Mouse (Mus musculus) left cerebral cortex, adult 8-10 months (tissue): Measurements from ENCODE around the gene Tomm34. TPM values are rescaled to one million over a fixed set of nuclear protein-coding genes. Genes with fewer than 3 reads are reported as not detected.

Experiments used
- DNase-seq, 2 experiments: peaks; one replicate each; pipeline ENCODE4 v3.0.0; 2022; ENCODE audit warnings: low spot score in 2 of 2
- total RNA-seq, 4 experiments: library from RNA; stranded (reverse); gene quantifications; 2 replicates each; pipeline ENCODE4 v1.2.4; 2022

Tomm34 gene
- total RNA-seq: 10 to 100 TPM; 76.6 to 84.5 (median 81.5) TPM

DNA sequence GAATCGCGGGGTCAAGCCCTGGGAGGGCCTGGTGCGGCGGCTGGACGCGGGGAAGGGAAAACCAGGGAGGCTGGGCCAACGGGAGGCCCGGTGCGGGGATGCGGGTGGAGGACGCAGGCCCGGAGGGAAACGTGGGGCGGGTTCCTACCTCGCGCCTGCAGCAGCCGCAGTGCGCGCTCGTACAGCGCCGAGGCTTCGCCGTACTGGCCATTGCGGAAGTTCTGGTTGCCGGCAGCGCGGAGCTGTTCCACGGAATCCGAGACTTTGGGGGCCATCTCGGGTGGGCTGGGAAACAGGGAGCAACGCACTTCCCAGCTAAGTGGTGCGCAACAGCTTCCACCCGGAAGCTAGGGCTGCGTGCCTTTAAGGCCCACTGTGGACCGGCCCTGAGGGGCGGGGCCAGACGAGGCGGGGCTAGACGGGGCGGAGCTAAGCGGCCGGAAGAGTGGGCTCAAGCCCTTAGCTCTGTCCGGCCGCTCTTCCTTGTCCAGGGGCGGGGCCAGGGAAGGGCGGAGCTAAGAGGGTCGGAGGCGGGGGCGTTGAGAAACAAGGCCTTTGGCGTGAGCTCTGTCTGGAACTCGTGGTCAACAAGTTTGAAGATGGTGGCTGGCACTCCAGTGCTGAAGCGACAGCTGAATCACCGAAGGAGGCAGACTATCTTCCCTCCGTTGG lies at the start of gene Tomm34:
TSS of gene Tomm34 (minus strand) at position 405 of the 672 bp plus-strand sequence.
- DNase-seq: peak; percentile 75 to 89

DNA sequence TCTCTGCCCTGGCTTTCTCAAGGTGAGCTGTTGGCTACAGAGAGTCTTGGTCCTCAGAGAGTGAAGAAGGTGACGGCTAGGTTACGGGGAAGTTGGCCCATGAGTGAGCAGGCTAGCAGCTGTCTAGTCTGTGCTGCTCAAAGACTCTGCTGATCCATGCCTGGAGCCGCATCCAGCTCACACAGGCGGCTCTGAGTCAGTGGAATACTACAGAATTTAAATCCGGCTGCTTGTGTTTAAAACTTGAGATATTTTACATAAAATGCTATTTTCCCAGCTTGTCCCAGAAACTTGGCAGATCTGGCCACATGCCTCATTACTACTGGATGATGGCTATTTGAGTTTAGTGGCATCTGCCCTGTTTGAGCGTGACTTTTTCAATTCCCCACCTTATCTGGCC lies 48.5 kb upstream of the Tomm34 start:
- DNase-seq: no peak

DNA sequence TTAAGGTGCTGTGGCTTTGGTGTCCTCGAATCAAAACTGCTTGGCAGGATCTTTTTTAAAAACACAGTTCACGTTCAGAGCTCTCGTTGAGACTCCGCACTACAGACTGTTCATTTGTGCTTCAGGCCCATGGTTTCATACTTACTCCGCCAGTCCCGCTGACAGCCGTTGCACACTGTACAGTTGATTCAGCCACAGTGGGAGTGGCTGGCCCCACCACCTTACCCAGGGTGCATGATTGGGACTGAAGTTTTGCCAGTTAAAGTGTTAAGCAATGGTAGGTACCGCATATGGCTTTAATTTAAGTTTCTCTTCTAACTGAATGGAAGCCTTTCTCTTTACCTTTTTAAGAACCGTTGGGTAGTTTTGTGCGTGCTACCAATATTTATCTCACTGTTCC lies 44.6 kb upstream of the Tomm34 start:
- no peak for DNase-seq

DNA sequence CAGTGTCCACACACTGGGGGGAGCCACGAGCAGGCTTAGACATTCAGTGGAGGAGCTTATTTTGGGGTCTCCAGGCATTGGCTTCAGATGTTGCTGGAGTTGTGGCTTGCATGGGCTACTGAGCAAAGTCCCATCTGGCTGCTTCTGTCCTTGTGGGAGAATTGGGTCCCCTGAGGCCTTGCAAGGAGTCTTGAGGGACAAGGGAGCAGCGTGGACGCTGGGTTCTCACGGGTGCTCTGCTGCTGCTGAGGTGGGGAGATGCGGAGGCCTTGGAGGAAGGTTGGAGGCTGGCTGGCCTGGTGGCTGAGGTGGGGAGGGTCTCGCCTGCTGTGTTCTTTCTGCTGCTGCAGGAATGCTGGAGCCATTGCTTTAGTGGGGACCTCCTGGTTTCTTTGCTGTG lies 43.1 kb upstream of the Tomm34 start:
- no peak for DNase-seq

DNA sequence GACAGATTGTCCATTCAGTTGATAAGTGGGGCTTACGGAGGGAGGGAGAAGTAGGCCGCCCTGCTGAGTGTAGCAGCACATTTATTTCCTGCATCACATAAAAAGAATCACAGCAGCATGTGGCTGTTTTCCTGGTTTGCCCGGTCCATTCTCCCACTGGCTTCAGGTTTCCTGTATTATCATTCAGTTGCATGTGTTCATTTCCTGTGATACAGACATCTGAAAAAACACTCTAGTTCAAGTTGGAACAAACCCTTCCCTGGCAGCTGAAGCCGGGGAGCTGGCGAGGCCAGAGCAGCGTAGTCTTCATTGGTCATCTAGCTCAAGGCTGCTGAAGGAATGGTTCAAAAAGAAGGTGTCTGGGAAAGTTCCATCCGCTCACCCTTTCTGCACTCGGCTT lies 40.6 kb upstream of the Tomm34 start:
- no peak for DNase-seq

DNA sequence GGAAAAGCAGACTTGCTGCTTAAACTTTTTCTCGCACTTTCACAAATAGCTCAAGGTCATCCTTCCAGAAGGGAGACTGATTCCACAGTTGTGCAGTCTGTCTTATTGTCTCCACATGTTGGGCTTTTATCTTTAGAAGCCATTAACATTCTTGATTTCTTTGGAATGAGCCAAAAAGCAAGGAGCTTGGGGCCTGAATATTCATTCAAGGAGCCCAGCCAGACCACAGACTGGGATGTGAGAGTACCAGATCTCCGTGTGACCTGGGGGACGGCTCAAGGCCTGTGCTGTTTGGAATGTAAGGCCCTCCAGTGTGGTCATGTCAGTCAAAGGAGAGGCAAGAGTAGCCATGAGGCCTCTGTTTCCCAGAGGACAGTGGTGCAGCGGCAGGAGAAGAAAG lies 37.5 kb upstream of the Tomm34 start:
- no peak for DNase-seq

DNA sequence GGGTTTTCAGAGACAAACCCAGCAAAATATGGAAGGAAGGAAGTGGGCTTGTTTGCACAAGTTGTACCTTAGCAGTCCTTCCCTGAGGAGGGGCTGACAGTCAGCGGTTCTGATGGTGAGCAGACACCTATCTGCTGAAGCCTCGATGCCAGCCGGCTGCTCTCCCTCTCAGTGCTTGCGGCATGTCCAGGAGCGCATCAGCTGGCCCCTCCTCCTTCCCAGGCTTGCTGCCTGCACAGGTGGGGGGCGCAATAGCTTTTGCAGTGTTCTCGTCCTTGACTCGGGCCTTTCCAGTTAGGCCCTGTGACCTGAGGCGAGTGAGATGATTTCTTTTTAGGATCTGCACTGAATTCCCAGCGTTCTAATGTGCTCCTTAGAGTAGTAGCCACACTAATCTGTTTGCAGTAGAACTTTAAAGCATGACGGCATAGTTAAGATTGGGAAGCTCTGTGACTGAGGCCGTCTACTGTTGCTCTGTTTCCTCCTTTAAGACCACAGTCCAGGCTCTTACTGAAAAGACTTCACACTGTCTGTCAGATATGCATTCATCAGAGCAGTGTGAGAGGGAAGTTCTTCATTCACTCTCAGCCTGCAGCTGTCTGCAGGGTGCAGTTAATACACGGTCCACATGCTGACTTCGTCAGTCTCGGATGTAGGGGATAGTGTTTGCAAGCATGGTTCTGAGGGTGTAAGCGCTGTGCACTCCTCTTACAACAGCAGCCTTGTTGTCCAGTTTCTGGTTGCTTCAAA lies 36.3 kb upstream of the Tomm34 start:
- no peak for DNase-seq

DNA sequence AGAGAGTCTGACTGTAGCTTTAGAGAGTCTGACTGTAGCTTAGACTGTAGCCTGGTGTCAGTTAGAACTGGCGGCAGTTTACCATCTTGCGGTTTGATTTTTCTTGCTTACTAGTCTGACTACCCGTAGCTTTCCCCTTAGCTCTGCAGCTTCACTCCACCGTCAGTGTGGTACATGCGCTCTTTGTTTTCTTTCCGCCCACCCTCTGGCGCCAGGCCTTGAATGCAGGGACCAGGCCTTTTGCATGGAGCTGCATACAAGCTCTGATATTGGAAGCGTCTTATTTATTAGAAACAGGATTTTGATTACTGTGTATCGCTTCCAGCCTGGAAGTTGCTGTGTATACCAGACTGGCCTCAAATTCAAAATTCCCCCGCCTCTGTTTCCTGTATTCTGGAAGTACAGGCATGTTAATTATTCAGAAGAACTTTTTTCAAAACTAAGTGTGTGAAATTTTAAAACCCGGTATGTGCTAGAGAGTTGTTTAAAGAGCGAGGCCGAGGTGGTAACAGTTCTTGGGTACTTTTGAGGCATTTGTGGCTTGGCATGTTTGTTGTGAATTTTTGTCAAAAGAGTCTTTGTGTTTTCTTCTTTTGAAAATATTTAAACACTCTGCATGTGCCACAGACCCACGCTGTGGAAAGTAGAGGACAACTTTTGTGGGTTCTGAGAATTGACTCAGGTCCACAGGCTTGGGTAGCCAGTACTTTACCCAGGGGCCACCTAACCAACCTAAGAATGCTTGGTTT lies 35.5 kb upstream of the Tomm34 start:
- DNase-seq: no peak

DNA sequence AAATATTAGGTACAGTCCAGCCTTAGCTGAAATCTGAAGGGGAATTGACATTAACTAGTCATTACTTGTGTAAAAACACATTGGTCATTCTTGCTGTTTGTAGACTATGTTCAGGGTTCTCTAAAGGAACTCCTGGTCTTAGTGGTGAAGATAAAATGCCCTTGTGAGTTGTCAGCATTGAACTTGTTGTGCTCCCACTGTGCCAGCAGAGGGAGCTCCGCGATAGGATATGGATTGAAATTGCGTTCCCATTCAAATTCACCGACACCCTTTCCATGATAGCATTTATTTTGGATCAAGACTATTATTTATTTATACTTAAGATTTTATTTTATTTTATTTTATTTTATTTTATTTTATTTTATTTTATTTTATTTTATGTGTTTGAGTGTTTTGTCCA lies 32.5 kb upstream of the Tomm34 start:
- DNase-seq: peak in 1 of 2 experiments; percentile 37

DNA sequence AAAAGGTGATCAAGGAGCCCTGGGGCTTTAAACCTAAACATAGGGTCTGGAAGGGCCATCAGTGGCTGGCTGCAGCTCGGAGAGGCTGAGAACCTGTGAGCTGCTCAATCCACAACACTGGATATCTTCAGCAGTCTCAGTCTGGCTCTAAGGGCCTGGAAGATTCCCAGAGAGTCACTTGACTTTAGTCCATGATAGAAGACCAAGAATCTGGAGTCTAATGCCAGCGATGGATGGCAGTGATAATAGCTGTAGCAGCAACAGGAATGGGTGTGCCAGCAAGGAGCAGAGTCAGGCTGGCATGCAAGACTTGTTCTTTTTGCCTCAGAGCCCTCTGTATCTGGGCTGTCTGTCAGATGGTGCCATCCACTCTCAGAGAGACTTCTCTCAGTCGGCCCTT lies 31.4 kb upstream of the Tomm34 start:
- no peak for DNase-seq

DNA sequence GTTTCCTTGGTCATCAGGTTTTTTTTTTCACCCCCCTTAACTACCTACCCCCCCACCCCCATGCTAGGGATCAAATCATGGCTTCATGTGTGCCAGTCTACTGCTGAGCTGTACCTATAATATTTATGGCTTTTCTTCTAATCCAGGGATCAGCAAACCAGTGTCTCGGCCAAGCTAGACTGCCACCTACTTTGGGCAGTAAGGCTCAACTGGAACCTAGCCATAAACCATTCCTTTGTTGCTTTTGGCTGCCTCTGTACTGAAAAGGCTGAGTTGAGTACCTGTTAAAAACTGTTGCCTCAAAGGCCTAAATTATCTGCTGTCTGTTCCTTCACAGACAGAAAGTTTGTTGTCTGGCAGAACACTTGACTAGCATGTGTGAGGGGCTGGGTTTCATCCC lies 31.0 kb upstream of the Tomm34 start:
- no peak for DNase-seq

DNA sequence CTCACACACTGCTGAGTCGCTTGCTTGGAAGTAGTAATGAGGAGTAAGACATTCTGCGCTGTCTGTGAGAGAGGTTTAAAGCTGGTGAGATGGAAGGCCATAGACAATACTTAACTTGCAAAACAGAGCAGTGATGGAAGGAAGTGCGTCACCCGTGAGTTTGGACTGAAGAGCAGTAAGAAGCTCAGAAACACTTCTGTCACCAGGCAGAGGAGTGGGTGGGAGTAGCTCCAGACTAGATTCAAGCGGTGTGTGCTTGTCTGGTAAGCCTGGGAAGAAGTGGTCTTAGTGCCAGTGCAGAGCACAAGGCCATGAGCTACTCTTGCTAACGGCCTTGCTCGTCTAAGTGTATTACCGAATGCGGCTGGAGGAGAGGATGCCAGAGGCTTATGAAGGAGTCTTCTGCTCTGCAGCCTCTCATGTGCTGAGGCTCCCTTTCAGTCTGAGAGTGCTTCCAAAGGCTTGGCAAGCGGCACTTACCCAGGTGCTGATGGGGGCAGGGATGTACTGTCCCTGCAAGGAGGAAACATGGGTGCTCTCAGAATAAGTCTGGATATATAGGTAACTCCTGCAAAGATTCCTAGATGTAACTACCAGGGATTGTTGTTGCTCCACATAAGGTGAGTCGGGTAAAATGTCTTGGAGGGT lies 27.8 kb upstream of the Tomm34 start:
- DNase-seq: peak in 1 of 2 experiments; percentile 54

DNA sequence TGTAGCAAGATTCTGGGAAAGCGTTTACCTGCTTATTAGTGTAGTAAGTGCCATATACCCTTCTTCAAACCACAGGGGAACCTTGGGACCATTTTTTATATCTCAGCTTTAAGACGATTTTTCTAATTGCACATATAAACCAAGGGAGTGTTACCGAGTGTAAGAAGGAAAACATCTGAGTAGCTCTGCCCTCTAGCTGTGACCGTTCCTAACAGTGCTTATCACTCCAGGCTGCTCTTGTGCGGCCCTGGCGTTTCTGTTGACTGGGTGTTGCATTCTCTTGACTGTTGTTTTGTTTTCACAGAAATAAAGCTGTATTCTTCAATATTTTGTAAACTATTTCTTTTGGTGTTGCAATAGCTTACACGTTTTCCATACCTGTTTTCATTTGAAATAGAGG lies 23.2 kb upstream of the Tomm34 start:
- DNase-seq: no peak

DNA sequence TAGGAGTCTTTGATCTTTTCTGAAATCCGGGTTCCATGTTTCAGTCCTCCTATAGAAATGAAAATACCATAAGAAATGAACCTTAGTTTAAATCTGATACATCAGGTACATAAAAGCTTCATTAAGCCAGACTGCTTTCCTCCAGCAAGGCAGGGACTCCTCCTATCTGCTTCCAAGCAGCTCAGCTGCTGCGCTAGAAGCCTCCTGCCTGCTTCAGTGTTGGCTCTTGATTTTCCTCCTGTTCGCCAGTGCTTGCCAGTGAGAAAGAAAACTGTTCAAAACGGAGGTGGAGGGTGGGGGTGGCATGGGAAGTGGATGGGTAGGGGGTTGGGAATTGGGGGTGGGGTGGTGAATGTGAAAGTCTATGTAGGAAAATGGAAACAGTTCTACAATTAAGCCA lies 18.5 kb upstream of the Tomm34 start:
- DNase-seq: no peak

DNA sequence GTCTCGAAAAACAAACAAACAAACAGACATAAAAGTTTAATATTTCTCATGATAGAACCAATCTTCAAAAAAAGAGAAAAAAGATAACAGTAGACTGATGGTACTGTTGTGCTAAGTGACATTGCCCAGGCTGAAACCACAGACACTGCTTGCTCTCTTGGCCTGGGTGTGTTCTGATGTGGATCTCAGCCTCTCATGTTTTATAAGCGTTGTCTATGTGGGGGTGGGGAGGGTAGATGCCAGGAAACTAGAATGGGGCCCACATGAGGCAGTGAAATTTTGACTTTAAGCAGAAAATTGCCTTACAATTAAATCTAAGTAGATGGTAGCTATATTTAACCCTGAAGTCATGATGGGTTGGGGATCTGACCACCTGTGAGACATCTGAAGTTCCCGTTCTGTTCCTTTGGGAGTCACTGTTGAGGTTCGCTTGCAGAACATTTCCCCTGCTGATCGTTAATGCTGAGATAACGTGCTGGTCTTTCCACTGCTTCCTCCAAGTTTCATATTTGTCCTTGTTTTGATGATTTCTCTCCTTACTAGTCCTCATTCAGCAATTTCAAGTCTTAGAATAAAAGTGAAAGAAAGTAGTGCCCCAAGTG lies 16.5 kb upstream of the Tomm34 start:
- no peak for DNase-seq

DNA sequence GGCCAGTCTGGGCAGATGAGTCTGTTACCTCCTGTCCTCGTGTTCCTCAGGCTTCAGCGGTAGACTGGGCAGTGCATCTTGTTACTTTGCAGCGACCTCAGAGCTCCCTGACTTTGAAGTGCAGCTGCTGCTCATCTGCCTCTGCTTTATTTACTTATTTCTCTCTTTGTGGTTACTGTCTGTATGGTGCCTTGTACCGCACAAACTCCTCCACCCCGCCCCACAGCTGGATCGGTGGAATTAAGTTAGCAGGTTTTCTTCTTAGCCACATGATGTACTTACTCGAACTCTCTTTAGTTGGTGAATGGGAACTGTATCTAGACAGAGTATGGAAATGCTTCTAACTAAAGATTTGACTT lies 13.4 kb upstream of the Tomm34 start:
- DNase-seq: no peak

DNA sequence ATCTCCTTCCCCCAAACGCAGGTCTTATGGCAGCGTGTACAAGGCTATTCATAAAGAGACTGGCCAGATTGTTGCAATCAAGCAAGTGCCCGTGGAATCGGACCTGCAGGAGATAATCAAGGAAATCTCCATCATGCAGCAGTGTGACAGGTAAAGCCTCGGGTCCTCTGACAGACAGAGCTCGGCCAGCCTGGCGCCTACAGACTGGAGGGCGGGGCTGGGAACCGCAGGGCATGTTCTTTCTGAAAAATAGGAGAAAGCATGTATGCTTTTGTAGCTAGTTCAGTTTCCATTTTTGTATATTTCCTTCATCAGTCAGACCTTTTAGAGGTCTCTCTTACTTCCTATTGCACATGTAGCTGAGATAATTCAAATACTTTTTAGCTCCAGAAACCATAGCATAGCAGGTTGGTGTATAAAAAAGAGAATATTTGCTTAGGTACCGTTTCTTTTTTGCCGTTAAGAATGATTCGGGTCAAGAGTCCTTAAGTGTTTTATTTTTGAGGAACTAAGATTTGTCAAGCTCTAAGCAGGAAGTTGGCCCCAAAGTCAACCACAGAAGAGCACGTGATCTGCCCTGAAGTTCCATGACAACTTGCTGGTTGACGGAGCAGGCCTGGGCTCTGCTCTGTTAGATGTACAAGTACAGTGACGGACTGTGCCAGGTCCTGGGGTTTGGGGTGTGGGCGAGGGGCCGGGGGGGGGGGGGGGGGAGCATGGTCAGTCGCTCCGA lies 12.8 kb upstream of the Tomm34 start:
- DNase-seq: no peak

DNA sequence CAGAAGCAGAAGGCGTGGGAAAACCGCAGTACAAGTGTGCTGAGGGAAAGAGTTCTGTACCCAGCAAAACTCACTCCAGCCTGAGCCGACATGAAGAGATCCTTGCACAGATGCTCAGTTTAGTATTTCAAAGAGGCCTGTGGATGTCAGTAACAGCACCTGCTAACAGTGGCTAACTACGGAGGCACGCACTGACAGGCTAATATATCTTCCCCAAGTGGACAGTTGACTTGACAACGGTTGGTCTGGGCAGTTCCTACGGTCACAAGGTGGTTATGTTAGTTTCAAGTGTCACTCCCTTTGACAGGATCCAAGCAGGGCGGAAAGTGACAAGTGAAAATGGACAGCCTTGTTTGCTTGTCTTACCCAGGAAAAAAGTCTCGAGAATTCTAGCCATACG lies 11.2 kb upstream of the Tomm34 start:
- no peak for DNase-seq

DNA sequence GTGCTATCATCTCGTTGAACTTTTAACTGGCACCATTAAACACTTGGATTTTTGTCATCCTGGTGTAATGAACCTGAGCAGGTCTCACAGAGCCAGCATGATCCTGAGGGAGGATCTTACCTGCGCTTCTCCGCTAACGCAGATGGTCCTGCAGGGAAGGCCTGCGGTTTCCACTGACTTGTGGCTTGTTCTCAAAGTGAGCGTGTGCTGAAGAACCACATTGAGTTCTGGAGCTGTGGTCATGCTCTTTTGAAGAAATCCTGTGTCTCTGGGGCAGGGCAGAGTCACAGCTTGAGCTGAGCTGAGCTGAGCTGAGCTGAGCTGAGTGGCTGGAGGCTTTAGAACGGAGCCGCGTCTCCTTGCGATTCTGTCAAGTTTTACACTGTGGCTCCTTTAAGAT lies 10.6 kb upstream of the Tomm34 start:
- DNase-seq: no peak

DNA sequence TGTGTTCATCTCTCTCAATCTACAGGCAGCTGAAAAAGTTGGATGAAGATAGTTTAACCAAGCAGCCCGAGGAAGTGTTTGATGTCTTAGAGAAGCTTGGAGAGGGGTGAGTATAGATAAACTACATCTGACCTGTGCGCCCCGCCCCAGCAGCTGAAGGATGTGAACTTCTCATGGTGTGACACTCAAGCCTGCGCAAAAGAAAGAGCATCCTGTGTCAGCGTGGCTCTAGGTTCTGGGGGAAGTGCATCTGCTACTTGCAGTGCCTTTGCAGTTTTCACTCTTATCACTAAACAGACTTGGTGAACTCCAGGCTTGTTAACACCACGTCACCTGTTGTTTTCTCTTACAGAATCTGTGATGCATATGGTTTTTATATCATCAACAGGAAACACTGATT lies 8.5 kb upstream of the Tomm34 start:
- no peak for DNase-seq

DNA sequence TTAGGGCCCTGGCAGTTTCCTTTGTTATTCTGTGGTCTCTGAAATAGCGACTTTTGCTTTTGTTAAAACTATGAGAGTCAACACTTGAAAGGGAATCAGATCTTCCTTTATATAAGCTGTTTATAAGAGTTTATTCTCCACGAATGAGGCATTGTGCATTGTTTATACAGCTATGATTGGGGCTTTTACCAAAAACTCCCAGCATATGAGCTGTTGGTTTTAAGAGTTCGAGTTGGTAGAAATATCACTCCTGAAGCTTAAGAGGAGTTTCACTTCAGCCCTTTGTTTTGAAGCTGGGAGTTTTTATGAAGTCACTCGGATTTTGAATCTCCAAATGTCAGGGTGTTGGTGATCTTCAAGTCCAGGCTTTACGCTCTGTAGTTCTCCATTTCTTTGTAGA lies 6.9 kb upstream of the Tomm34 start:
- no peak for DNase-seq
